Mouse (Mus musculus) heart, postnatal 14 days (tissue): ENCODE results near the gene Rapgef6. TPM values are rescaled to one million over a fixed set of nuclear protein-coding genes. Genes with fewer than 3 reads are reported as not detected.

ENCODE experiments used
- DNase-seq, 2 experiments: peaks; one replicate each; pipeline ENCODE4 v3.0.0; 2021 to 2022
- intact Hi-C: fragments of 180-260 bp; cut with DNase I; formaldehyde crosslinking; loops from one replicate; pipeline ENCODE4 v1.15.1; 2025
- total RNA-seq, 2 experiments: library from RNA; stranded (reverse); gene quantifications; 2 replicates each; pipeline ENCODE4 v1.2.3; 2021

The Rapgef6 gene
- total RNA-seq, 2 experiments from 2014 or later = 23.5 to 23.8 TPM

- DNase-seq = no peak
- intact Hi-C loops = no loop called here
Measured at GRCm38 (mm10) chr11:54675792-54676489, 153.3 kb downstream of the Rapgef6 start.

GRCm38 (mm10) chr11:54679141-54679540, 156.5 kb downstream of the Rapgef6 start:
- intact Hi-C loops = no loop called here
- no peak for DNase-seq

- intact Hi-C loops = no loop called here
- peak in 1 of 2 experiments; percentile 19 for DNase-seq
Measured at GRCm38 (mm10) chr11:54684831-54685230, 162.2 kb downstream of the Rapgef6 start.

GRCm38 (mm10) chr11:54690171-54690570, 167.5 kb downstream of the Rapgef6 start:
- intact Hi-C loops = no loop called here
- no peak for DNase-seq

GRCm38 (mm10) chr11:54691179-54691578, 168.5 kb downstream of the Rapgef6 start:
- peak; percentile 48 to 55 for DNase-seq
- intact Hi-C loops = no loop called here

GRCm38 (mm10) chr11:54693696-54694095, 171.0 kb downstream of the Rapgef6 start:
- no peak for DNase-seq
- intact Hi-C loops = no loop called here

GRCm38 (mm10) chr11:54694291-54694690, 171.6 kb downstream of the Rapgef6 start:
- no peak for DNase-seq
- intact Hi-C loops = no loop called here

GRCm38 (mm10) chr11:54695951-54696350, 173.3 kb downstream of the Rapgef6 start:
- intact Hi-C loops = no loop called here
- DNase-seq = peak in 1 of 2 experiments; percentile 42

- intact Hi-C loops = no loop called here
- DNase-seq = no peak
Measured at GRCm38 (mm10) chr11:54697611-54698010, 175.0 kb downstream of the Rapgef6 start.

GRCm38 (mm10) chr11:54698636-54699035, 176.0 kb downstream of the Rapgef6 start:
- no peak for DNase-seq
- intact Hi-C loops = no loop called here

- no peak for DNase-seq
- intact Hi-C loops = loop anchor here (5.0 kb wide), 1 partner anchor 227 kb away; no protein-coding TSS in a partner anchor
Measured at GRCm38 (mm10) chr11:54699972-54700371, 177.3 kb downstream of the Rapgef6 start.

GRCm38 (mm10) chr11:54701848-54702247, 179.2 kb downstream of the Rapgef6 start:
- intact Hi-C loops = loop anchor here (5.0 kb wide), 1 partner anchor 225 kb away; no protein-coding TSS in a partner anchor
- no peak for DNase-seq

GRCm38 (mm10) chr11:54703306-54703705, 180.7 kb downstream of the Rapgef6 start:
- peak; percentile 76 to 87 for DNase-seq
- intact Hi-C loops = loop anchor here (1.0 to 5.0 kb wide), 2 partner anchors 157 to 224 kb away; partner anchors contain the start of gene Lyrm7

GRCm38 (mm10) chr11:54708153-54708552, 185.5 kb downstream of the Rapgef6 start:
- DNase-seq = no peak
- intact Hi-C loops = loop anchor here (5.0 kb wide), 1 partner anchor 79 kb away; the partner anchor contains the start of gene Cdc42se2

- intact Hi-C loops = loop anchor here (5.0 kb wide), 1 partner anchor 78 kb away; the partner anchor contains the start of gene Cdc42se2
- DNase-seq = no peak
Measured at GRCm38 (mm10) chr11:54709645-54710044, 187.0 kb downstream of the Rapgef6 start.

GRCm38 (mm10) chr11:54710512-54711293, 188.1 kb downstream of the Rapgef6 start:
- DNase-seq = no peak
- intact Hi-C loops = no loop called here

GRCm38 (mm10) chr11:54712849-54713248, 190.2 kb downstream of the Rapgef6 start:
- no peak for DNase-seq
- intact Hi-C loops = no loop called here

GRCm38 (mm10) chr11:54717893-54718292, 195.2 kb downstream of the Rapgef6 start:
- intact Hi-C loops = no loop called here
- DNase-seq = no peak

GRCm38 (mm10) chr11:54718601-54719000, 196.0 kb downstream of the Rapgef6 start:
- DNase-seq = no peak
- intact Hi-C loops = no loop called here

- no peak for DNase-seq
- intact Hi-C loops = no loop called here
Measured at GRCm38 (mm10) chr11:54722057-54722456, 199.4 kb downstream of the Rapgef6 start.

- intact Hi-C loops = no loop called here
- DNase-seq = peak in 1 of 2 experiments; percentile 32
Measured at GRCm38 (mm10) chr11:54724353-54725034, 201.8 kb downstream of the Rapgef6 start.
